Mouse (Mus musculus) myocyte (in vitro differentiated cells): ENCODE measurements around the gene C77080.

Experiments
- CEBPB ChIP-seq: IDR thresholded peaks from 2 replicates; pipeline ENCODE4 v1.6.1; 2011; ENCODE audit warnings: mild to moderate bottlenecking, moderate library complexity; ENCODE audit not compliant: poor library complexity, insufficient read depth, severe bottlenecking
- E2F4 ChIP-seq: IDR thresholded peaks from one replicate; pipeline ENCODE4 v1.6.1; 2011; ENCODE audit warnings: mild to moderate bottlenecking, control low read depth, moderate library complexity; ENCODE audit not compliant: insufficient read depth
- MYOD1 ChIP-seq, 3 experiments: IDR thresholded peaks; one replicate each; pipeline ENCODE4 v1.6.1; 2011; ENCODE audit warnings: control low read depth in 2 of 3, low read depth in 2 of 3, mild to moderate bottlenecking in 2 of 3, moderate library complexity in 1 of 3; ENCODE audit not compliant: insufficient read length in 2 of 3, control insufficient read depth in 1 of 3
- MYOG ChIP-seq, 3 experiments: IDR thresholded peaks; one replicate each; pipeline ENCODE4 v1.6.1; 2011; ENCODE audit warnings: control low read depth in 2 of 3, low read depth in 2 of 3, mild to moderate bottlenecking in 2 of 3; ENCODE audit not compliant: insufficient read length in 2 of 3, control insufficient read depth in 1 of 3, insufficient read depth in 1 of 3
- POLR2A ChIP-seq: IDR thresholded peaks from one replicate; pipeline ENCODE4 v1.6.1; 2011; ENCODE audit warnings: low read depth, mild to moderate bottlenecking, control low read depth, moderate library complexity; ENCODE audit not compliant: insufficient read length
- TCF3 ChIP-seq: IDR thresholded peaks from one replicate; pipeline ENCODE4 v1.6.1; 2011; ENCODE audit warnings: low read depth, control low read depth; ENCODE audit not compliant: insufficient read length
- USF1 ChIP-seq: IDR thresholded peaks from one replicate; pipeline ENCODE4 v1.6.1; 2011; ENCODE audit warnings: low read depth, mild to moderate bottlenecking, control low read depth, moderate library complexity

- TF ChIP-seq POLR2A = no peak
- no peak for TF ChIP-seq CEBPB
- TF ChIP-seq USF1 = no peak
- no peak for TF ChIP-seq MYOD1 (IDR thresholded peaks at IDR 0.05; ENCODE audit: control insufficient read depth in 1 of 3, insufficient read length in 2 of 3, low read depth in 2 of 3)
- TF ChIP-seq TCF3 = no peak
- no peak for TF ChIP-seq E2F4
- TF ChIP-seq MYOG (IDR thresholded peaks at IDR 0.05; ENCODE audit: control insufficient read depth in 1 of 3, insufficient read depth in 1 of 3, insufficient read length in 2 of 3, low read depth in 2 of 3) = no peak
Observed at GRCm38 (mm10) chr4:129234488-129234887, 26.7 kb downstream of the C77080 start.
